In genomic region chr13:94308279-94308678, GRCm38 (mm10) we compare ENCODE assay signal across 18 mouse cellular contexts. TPM values are rescaled to one million over a fixed set of nuclear protein-coding genes. Genes with fewer than 3 reads are reported as not detected.
DNase-seq lines count a peak whose midpoint lies in the region; ATAC-seq and TF ChIP-seq lines count a peak whose summit lies in the region.
"Had no signal": no experiment of that assay in that cellular context is flagged by ENCODE, and none has a peak within 500 bp of the region (broad histone marks: within the 10 kb centered on the region; RNA-seq: fewer than 3 reads in every experiment).

No protein-coding gene starts in this region.

- no peaks in the 10 kb centered on the region for H3K27me3 ChIP-seq in forebrain, embryonic 14.5 days (replicated peaks; ENCODE audit: control insufficient read depth, insufficient read depth, low read length)
- H3K27me3 ChIP-seq in forebrain, embryonic 12.5 days, result no peaks in the 10 kb centered on the region; the same call in 1 of the 2 replicates
- H3K27me3 ChIP-seq in midbrain, embryonic 11.5 days (ENCODE audit: control insufficient read depth, insufficient read depth, low read length), result no peaks in the 10 kb centered on the region
- H3K27me3 ChIP-seq in midbrain, embryonic 13.5 days, result 0 out of 2 replicates have a peak, but pooled peaks cover 2% of the 10 kb centered on the region
- no peaks in the 10 kb centered on the region for H3K27me3 ChIP-seq in forebrain, embryonic 16.5 days (replicated peaks; ENCODE audit: control insufficient read depth, insufficient read depth, low read length)
- H3K27me3 ChIP-seq: embryonic facial prominence, embryonic 12.5 days had no signal

- peaks cover 2% of the 10 kb centered on the region; the same call in 1 of the 2 replicates for H3K4me1 ChIP-seq in forebrain, embryonic 14.5 days (ENCODE audit: control insufficient read depth, insufficient read depth, low read length)
- peaks cover 12% of the 10 kb centered on the region for H3K4me1 ChIP-seq in forebrain, embryonic 12.5 days
- H3K4me1 ChIP-seq in midbrain, embryonic 11.5 days (ENCODE audit: control insufficient read depth, insufficient read depth, low read length), result peaks cover 7% of the 10 kb centered on the region; the same call in 1 of the 2 replicates
- H3K4me1 ChIP-seq in midbrain, embryonic 13.5 days (replicated peaks), result peaks cover 9% of the 10 kb centered on the region; the same call in 1 of the 2 replicates
- peaks cover 6% of the 10 kb centered on the region for H3K4me1 ChIP-seq in forebrain, embryonic 16.5 days (replicated peaks; ENCODE audit: control insufficient read depth, insufficient read depth, low read length)
- H3K4me1 ChIP-seq in olfactory bulb, adult 2 months (ENCODE audit: control insufficient read depth, insufficient read depth, low read length), result peaks cover 16% of the 10 kb centered on the region

- no peak overlapping the region for H3K4me2 ChIP-seq in forebrain, embryonic 14.5 days (ENCODE audit: low read length)
- H3K4me2 ChIP-seq in forebrain, embryonic 12.5 days, result no peak overlapping the region
- H3K4me2 ChIP-seq in midbrain, embryonic 11.5 days, result no peak overlapping the region
- H3K4me2 ChIP-seq in midbrain, embryonic 13.5 days (replicated peaks), result no peak overlapping the region
- no peak overlapping the region for H3K4me2 ChIP-seq in forebrain, embryonic 16.5 days (ENCODE audit: low read length)
- H3K4me2 ChIP-seq: embryonic facial prominence, embryonic 12.5 days had no signal

- DNase-seq in forebrain, embryonic 14.5 days (ENCODE audit: low spot score), result peak; percentile 30
- peak; percentile 19 for DNase-seq in midbrain, embryonic 11.5 days (ENCODE audit: low spot score, missing footprints)
- DNase-seq in kidney, adult 18-20 months, result no peak
- DNase-seq in kidney, postnatal 10 days, result no peak
- DNase-seq: adrenal gland, adult 2 months; adrenal gland, postnatal 10 days; adrenal gland, postnatal 25 days; cerebellum, adult 11-12 months; cerebellum, adult 2 months; cerebellum, adult 9-10 months; cerebellum, postnatal 10 days; cerebellum, postnatal 25 days had no signal

- no peak for TF ChIP-seq CTCF in olfactory bulb, adult 2 months (IDR thresholded peaks at IDR 0.05; ENCODE audit: insufficient read depth, low read depth, low read length)

- 43% methylated on average over 2 of the region's 2 CpGs for WGBS in forebrain, embryonic 14.5 days
- 50% methylated on average over 2 of the region's 2 CpGs for WGBS in forebrain, embryonic 12.5 days
- WGBS in midbrain, embryonic 11.5 days, result 80% methylated on average over 2 of the region's 2 CpGs
- WGBS in midbrain, embryonic 13.5 days, result 66% methylated on average over 2 of the region's 2 CpGs
- WGBS in forebrain, embryonic 16.5 days, result 44% methylated on average over 2 of the region's 2 CpGs
- WGBS in olfactory bulb, adult 2 months, result 18% methylated on average over 2 of the region's 2 CpGs

- no peak overlapping the region for H3K4me3 ChIP-seq in forebrain, embryonic 14.5 days (ENCODE audit: low read depth, low read length)
- H3K4me3 ChIP-seq in forebrain, embryonic 12.5 days (replicated peaks), result no peak overlapping the region
- no peak overlapping the region for H3K4me3 ChIP-seq in midbrain, embryonic 11.5 days (ENCODE audit: low read depth, low read length)
- H3K4me3 ChIP-seq in midbrain, embryonic 13.5 days (replicated peaks), result no peak overlapping the region
- no peak overlapping the region for H3K4me3 ChIP-seq in forebrain, embryonic 16.5 days (replicated peaks; ENCODE audit: low read length)
- no peak overlapping the region for H3K4me3 ChIP-seq in olfactory bulb, adult 2 months (ENCODE audit: insufficient read depth, low read depth, low read length)
- H3K4me3 ChIP-seq: embryonic facial prominence, embryonic 10.5 days; embryonic facial prominence, embryonic 12.5 days had no signal

- ATAC-seq in forebrain, embryonic 14.5 days, result 0 out of 2 replicates have a peak, but pooled peaks have one; percentile 10
- no peak for ATAC-seq in forebrain, embryonic 12.5 days (ENCODE audit: low FRiP score)
- ATAC-seq in midbrain, embryonic 11.5 days (ENCODE audit: low FRiP score), result no peak
- ATAC-seq in midbrain, embryonic 13.5 days, result no peak
- peak; percentile 58 for ATAC-seq in forebrain, embryonic 16.5 days

- H3K9ac ChIP-seq in forebrain, embryonic 14.5 days (ENCODE audit: low read length), result no peak overlapping the region
- no peak overlapping the region for H3K9ac ChIP-seq in forebrain, embryonic 12.5 days
- H3K9ac ChIP-seq in midbrain, embryonic 11.5 days (ENCODE audit: low read length), result no peak overlapping the region
- H3K9ac ChIP-seq in midbrain, embryonic 13.5 days (replicated peaks), result no peak overlapping the region
- no peak overlapping the region for H3K9ac ChIP-seq in forebrain, embryonic 16.5 days (replicated peaks; ENCODE audit: low read depth, low read length)
- H3K9ac ChIP-seq: embryonic facial prominence, embryonic 12.5 days had no signal

- no peak for TF ChIP-seq POLR2A in olfactory bulb, adult 2 months (IDR thresholded peaks at IDR 0.05; ENCODE audit: insufficient read depth, low read depth, low read length)

- H3K27ac ChIP-seq in forebrain, embryonic 14.5 days (ENCODE audit: low read depth, low read length), result no peak overlapping the region
- no peak overlapping the region for H3K27ac ChIP-seq in forebrain, embryonic 12.5 days
- H3K27ac ChIP-seq in midbrain, embryonic 11.5 days (ENCODE audit: low read depth, low read length), result no peak overlapping the region
- no peak overlapping the region for H3K27ac ChIP-seq in midbrain, embryonic 13.5 days
- H3K27ac ChIP-seq in forebrain, embryonic 16.5 days (ENCODE audit: low read length), result no peak overlapping the region
- peak overlapping the region; percentile 93 for H3K27ac ChIP-seq in olfactory bulb, adult 2 months (ENCODE audit: insufficient read depth, low read depth, low read length)
- H3K27ac ChIP-seq: embryonic facial prominence, embryonic 10.5 days; embryonic facial prominence, embryonic 12.5 days had no signal

- H3K36me3 ChIP-seq in forebrain, embryonic 14.5 days (ENCODE audit: control insufficient read depth, insufficient read depth, low read length), result no peaks in the 10 kb centered on the region
- H3K36me3 ChIP-seq in forebrain, embryonic 12.5 days (replicated peaks), result no peaks in the 10 kb centered on the region
- H3K36me3 ChIP-seq in midbrain, embryonic 11.5 days (ENCODE audit: control insufficient read depth, insufficient read depth, low read length), result no peaks in the 10 kb centered on the region
- H3K36me3 ChIP-seq in midbrain, embryonic 13.5 days, result no peaks in the 10 kb centered on the region
- no peaks in the 10 kb centered on the region for H3K36me3 ChIP-seq in forebrain, embryonic 16.5 days (ENCODE audit: control insufficient read depth, insufficient read depth)
- H3K36me3 ChIP-seq: embryonic facial prominence, embryonic 10.5 days; embryonic facial prominence, embryonic 12.5 days had no signal

- no peaks in the 10 kb centered on the region for H3K9me3 ChIP-seq in forebrain, embryonic 14.5 days (replicated peaks; ENCODE audit: control insufficient read depth, low read length)
- H3K9me3 ChIP-seq in forebrain, embryonic 12.5 days, result no peaks in the 10 kb centered on the region
- H3K9me3 ChIP-seq in midbrain, embryonic 11.5 days (ENCODE audit: control insufficient read depth, low read length), result no peaks in the 10 kb centered on the region
- H3K9me3 ChIP-seq in midbrain, embryonic 13.5 days, result no peaks in the 10 kb centered on the region
- no peaks in the 10 kb centered on the region for H3K9me3 ChIP-seq in forebrain, embryonic 16.5 days (ENCODE audit: control insufficient read depth, low read length)
- H3K9me3 ChIP-seq: embryonic facial prominence, embryonic 12.5 days had no signal

RNA-seq across cellular contexts. Expression of gene Scamp1, which starts 22.6 kb away (rescaled TPM):
- 58.5 and 85.3 TPM in 2 replicates for polyA plus RNA-seq in forebrain, embryonic 14.5 days (2014; fragmentation: Nextera tagmentation; extraction: Ambion mirVana)
- polyA plus RNA-seq in forebrain, embryonic 12.5 days (2016; fragmentation: Nextera tagmentation; extraction: Ambion mirVana), result 55.3 and 60.0 TPM in 2 replicates
- 34.2 and 42.2 TPM in 2 replicates for polyA plus RNA-seq in midbrain, embryonic 11.5 days (2014; fragmentation: Nextera tagmentation; extraction: Ambion mirVana)
- 121 and 129 TPM in 2 replicates for polyA plus RNA-seq in midbrain, embryonic 13.5 days (2015; fragmentation: Nextera tagmentation; extraction: Ambion mirVana)
- polyA plus RNA-seq in forebrain, embryonic 16.5 days (2015; fragmentation: Nextera tagmentation; extraction: Ambion mirVana), result 120 and 132 TPM in 2 replicates
- polyA plus RNA-seq in olfactory bulb, adult 2 months (2012; ENCODE audit: insufficient read depth, insufficient read length, low replicate concordance, missing spikeins), result 338 TPM in 1 of 2 replicates, not detected in the other

RNA-seq across cellular contexts. Expression of gene Ap3b1, which starts 50.5 kb away (rescaled TPM):
- polyA plus RNA-seq in forebrain, embryonic 14.5 days (2014; fragmentation: Nextera tagmentation; extraction: Ambion mirVana), result 24.2 and 30.4 TPM in 2 replicates
- polyA plus RNA-seq in forebrain, embryonic 12.5 days (2016; fragmentation: Nextera tagmentation; extraction: Ambion mirVana), result 36.1 and 36.7 TPM in 2 replicates
- polyA plus RNA-seq in midbrain, embryonic 11.5 days (2014; fragmentation: Nextera tagmentation; extraction: Ambion mirVana), result 39.0 and 42.6 TPM in 2 replicates
- polyA plus RNA-seq in midbrain, embryonic 13.5 days (2015; fragmentation: Nextera tagmentation; extraction: Ambion mirVana), result 28.1 and 29.8 TPM in 2 replicates
- 34.4 and 39.2 TPM in 2 replicates for polyA plus RNA-seq in forebrain, embryonic 16.5 days (2015; fragmentation: Nextera tagmentation; extraction: Ambion mirVana)
- polyA plus RNA-seq in olfactory bulb, adult 2 months (2012; ENCODE audit: insufficient read depth, insufficient read length, low replicate concordance, missing spikeins), result not detected in 2 replicates

Comparison
In these comparisons a context has a peak if more than half of its experiments do, and no peak if none do; other contexts are left out.
1. ATAC-seq: peak in forebrain, embryonic 14.5 days (single experiment) and forebrain, embryonic 16.5 days (single experiment); none in forebrain, embryonic 12.5 days (single experiment), midbrain, embryonic 11.5 days (single experiment) and midbrain, embryonic 13.5 days (single experiment).
2. DNase-seq: peak in forebrain, embryonic 14.5 days (single experiment) and midbrain, embryonic 11.5 days (single experiment); none in kidney, adult 18-20 months (single experiment) and kidney, postnatal 10 days (single experiment).